Mouse (Mus musculus): ENCODE measurements at regions not wholly inside any gene's neighbourhood (a gene's known extent, or its start where the extent isn't known, plus 50 kb on each side); places are given as distances from the start of the nearest gene placed in this dataset.

DNA sequence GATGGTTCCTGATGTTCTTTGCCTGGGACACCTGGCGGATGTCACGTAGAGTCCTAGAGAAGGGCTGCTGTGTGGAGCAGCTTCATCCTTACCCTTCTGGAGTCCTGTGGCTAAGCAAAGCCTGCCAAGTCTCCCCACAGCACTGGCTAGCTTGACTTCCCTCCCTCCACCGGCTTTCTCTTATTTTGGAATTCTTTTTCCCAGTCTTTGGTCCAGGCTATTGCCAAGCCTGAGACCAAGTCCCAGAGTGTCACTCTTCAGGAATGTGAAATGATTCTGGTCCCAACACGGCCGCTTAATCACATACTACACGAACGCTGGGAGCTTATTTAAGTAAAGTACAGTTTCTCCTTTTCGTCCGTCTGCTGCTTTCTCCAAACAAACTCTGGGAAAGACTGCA, 146.4 kb downstream of the Fndc1 start:
- no peak for DNase-seq (ENCODE audit: low spot score in 2 of 2)

- no peak for DNase-seq (ENCODE audit: low spot score in 2 of 2)
Measured at GRCm38 (mm10) chr17:7679786-7680185, 147.3 kb downstream of the Fndc1 start.

- no peak for DNase-seq (ENCODE audit: low spot score in 2 of 2)
Measured at GRCm38 (mm10) chr17:7678898-7679297, 148.2 kb downstream of the Fndc1 start.

DNA sequence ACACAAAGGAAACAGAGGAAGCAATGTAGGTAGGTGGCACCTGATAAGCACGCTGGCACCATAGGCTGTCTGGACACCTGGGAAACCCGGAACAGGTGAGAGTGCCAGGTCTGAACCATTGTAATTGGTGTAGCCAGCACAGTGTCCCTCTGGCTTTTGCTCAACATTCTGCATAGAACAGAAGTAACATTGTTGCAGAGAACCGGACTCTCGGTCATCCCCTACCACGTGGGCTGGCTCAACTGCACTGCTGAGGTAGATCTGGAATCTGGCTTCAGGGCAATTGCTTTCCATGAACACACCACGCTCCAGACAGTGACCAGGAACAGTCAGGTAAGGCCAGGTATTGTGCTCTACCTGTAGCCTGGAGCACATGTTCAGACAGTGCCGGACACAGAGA, 149.3 kb downstream of the Fndc1 start:
- no peak for DNase-seq (ENCODE audit: low spot score in 2 of 2)

GRCm38 (mm10) chr17:7677301-7677700, 149.8 kb downstream of the Fndc1 start:
- DNase-seq (ENCODE audit: low spot score in 2 of 2), result no peak

DNA sequence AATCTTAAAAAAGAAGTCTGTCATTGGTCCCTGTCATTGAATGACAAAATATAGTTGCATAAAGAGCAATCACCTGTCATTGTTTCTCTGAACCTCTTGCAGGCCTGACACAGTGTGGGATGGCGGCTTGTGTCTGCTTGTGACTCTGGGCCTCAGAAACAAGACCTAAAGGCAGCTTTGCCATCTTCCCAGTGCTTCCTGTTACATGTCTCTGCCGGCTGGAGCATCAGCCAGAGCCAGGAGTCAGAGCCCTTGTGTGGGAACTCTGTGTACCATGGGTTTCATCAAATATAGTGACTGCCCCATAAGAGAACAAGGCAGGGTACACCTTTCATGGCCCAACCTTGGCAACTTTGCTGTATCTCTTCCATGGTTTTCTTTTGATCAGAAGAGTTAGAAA, 150.3 kb downstream of the Fndc1 start:
- DNase-seq (ENCODE audit: low spot score in 2 of 2), result no peak

GRCm38 (mm10) chr17:7674511-7674910, 152.6 kb downstream of the Fndc1 start:
- DNase-seq (ENCODE audit: low spot score in 2 of 2), result no peak

DNA sequence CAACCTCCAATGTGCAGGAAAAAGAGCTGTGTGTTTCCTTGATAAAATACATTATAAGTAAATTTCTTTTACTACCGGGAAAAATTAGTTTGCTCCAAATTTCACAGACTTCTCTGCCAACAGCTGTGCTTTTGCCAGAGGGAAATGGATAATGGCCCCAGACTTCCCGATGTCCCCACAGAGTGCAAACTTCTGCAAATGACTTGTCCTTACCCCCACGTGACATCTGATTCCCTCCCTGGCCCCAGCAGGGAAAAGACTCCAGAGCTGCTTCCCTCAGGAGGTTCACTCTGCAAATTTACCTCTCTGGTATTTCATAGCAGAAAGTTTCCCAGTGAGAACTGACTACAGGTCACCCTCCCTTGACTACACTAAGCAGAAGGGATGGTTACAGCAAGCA, 159.3 kb downstream of the Fndc1 start:
- no peak for DNase-seq (ENCODE audit: low spot score in 2 of 2)

DNA sequence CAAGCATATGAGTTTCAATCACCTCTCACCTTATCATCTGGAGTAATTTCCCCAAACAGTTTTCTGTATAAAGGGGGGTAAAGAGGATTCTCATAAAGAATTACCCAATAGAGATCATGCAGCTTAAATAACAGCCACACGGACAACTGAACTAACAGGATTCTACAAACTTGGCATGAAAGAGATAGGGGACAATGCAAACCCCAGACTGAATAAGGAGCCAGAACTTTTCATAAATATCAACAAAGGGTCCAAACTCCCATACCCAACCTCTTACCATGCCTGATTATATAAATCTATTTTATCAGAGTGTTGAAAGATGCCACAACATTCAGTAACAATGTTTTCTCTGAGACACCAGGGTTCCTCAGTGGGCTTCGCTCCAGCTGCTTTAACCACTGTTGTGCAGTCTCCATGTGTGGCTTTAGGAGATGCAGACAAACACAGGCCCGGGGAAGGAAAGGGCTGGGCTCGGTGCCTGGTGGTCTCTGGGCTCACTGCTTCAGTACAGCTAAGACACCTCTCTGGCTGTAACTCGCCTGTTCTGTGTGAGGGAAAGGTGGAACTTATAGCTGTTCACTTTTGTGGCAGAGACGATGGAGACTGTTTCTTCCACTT, 160.2 kb downstream of the Fndc1 start:
- DNase-seq (ENCODE audit: low spot score in 2 of 2), result no peak

DNA sequence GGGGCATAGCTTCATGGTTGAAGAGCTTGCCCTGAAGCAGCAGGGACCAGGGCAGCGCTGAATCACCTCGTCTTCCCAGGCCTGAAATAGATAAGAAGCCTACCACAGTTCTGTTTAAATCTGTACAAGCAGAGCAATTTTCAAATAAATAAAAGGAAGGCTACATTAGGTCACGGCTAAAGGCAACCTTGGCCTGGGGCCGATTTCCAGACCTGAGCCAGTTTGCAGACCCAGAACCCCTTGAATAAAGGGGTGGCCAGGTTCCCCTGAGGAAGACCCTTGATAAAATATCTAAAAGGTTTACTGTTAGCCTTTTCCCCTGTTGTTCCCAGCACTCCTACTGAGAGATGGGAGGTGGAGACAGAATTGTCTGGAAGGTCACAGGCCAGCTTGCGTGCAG, 160.9 kb downstream of the Fndc1 start:
- DNase-seq (ENCODE audit: low spot score in 2 of 2), result no peak

DNA sequence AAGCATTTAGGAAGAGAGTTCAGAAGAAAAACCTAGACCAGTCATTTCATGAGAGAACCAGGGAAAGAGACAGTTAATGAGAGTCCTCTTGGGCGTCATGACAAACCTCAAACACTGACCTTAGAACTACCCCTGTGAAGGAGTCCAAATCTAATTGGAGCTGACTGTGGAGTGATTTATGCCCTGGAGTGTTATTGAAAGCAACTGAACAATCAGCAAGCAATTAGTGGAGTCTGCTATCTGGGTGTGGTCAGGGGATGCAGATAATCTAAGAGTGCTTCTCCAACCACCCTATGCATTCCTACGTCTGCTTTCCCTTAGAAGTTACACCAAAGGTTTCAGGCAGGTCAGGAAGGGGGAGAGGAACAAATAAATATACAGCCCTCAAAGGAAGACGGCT, 161.4 kb downstream of the Fndc1 start:
- no peak for DNase-seq (ENCODE audit: low spot score in 2 of 2)

DNA sequence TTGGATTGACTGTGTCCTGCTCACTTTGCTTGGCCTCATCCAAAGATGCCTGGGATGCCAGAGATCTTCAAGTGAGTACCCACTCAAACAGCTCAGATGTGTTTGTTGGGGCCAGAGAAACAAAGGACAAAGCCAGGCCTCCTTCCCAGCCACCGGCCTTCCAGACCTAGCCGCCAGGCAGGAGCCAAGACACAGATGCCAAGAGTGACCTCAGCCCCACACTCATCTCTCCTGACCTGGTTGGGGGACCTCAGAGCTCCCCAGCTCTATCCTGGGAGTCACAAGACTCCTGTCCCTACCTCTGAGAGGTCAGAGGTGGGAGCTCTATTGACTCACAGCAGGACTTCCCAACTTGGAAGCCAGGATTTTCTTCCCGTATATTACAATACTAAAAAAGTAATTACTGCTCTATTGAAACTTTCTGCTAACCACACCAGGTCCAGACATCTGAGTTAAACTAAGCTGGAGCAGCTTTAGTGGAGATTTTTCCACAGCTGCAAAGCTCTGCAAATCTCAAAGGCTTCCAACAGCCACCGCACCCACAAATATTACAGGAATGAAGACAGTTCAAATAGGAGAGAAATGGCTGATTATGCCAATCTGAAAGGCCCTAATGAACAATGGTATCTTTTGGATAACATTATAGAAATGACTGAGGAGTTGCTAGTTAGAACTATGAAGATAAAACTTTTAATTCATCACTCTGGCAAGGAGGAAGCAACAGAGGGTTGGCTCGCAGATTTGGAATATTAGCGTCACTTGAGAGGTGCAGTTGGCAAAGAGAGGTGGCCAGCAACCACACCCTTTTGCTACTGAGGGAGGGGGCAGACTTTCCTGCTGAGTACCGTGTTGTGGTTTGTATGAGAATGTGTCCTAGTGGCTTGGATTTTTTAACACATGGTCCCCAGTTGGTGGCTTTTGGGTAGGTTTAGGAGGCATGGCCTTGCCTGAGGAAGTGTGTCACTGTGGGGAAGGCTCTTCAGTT, 162.9 kb downstream of the Fndc1 start:
- no peak for DNase-seq (ENCODE audit: low spot score in 2 of 2)

DNA sequence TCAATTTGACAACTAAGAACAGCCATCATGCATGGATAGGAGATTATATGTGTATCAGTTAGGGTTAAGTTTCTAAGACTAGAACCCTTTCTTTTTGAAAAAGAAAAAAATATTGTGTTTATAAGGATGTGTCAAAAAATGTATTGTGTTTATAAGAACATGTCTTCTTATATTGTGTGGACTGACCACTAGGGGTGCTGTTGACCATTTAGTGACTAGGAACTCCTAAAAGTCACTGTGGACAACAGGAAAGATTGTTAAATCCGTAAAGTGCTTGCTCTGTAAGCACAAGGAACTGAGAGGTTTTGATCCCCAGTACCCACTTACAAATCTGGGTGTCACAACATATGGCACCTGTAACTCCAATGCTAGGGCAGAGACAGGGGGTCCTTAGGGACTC, 170.6 kb downstream of the Fndc1 start:
- no peak for DNase-seq (ENCODE audit: low spot score in 2 of 2)

GRCm38 (mm10) chr17:7655966-7656365, 171.1 kb downstream of the Fndc1 start:
- DNase-seq (ENCODE audit: low spot score in 2 of 2), result no peak

DNA sequence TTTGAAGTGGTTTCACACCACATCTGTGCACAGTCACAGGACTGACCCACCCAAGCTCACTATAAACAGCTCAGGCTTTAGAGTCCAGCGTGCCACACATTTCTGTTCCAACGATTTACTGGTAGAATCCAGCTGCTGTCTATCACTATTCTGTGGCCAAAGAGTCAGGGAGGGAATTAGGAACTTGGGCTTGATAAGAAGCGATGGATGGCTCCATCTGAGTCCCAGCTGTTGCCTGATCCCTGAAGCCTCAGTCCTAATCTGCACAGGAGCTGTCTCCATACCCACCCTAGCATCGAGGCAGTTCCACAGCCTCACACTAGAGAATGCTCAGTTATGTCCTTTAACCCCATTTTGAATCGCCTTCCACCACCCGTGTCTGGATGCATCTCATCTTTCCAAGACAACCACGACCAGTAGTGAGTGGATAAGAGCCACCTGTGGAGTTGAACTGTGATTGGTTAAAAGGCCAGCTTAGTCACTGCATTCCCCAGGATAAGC, 173.0 kb downstream of the Fndc1 start:
- DNase-seq (ENCODE audit: low spot score in 2 of 2), result no peak

DNA sequence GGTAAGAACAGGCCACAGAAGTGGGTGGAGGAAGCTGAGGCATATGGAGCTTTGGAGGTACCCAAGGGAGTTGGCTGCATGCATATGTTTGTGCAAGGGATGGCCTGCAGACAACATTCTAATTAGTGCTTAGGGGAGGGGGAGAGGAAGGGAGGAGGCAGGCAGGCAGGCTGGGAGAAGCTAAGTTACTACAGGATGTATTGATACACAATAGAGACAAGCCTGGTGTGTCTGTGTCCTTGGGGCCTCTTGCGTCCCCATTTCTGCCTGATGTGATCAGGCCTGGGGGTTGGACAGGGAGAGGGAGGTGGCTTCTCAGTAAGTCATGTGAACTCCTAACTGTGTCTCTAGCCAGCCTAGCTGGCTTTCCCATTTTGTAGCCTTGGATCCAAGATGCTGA, 175.1 kb downstream of the Fndc1 start:
- DNase-seq (ENCODE audit: low spot score in 2 of 2), result no peak

- DNase-seq (ENCODE audit: low spot score in 2 of 2), result no peak
Measured at GRCm38 (mm10) chr17:7650417-7650816, 176.7 kb downstream of the Fndc1 start.

DNA sequence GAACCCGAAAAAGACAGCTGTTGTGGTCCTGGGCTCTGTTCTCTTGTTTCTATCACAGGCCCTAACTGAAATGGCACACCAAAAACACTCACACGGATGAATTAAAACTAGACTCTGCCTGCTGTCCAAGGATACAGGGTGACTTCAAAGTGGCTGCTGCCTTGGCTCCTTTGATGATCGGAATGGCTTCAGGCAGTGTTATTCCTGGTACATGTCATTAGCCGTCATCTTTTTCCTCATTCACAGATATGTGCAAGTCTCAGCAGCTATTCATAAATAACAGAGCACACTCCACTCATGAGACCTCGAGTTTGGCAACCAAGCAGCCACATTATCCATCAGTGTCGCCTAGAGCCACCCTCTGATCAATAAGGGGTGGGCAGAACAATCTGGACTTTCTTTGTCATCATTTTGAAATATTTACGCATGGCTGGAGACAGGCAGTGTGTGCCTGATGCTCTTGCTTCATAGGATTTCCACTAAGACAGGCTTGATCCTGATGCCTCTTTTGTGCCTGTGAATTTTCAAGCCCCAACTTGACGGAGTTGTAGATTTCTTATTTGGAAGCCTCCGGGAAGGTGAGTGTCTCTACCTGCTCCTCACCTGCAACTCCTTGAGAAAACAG, 182.1 kb downstream of the Fndc1 start:
- DNase-seq (ENCODE audit: low spot score in 2 of 2), result no peak

DNA sequence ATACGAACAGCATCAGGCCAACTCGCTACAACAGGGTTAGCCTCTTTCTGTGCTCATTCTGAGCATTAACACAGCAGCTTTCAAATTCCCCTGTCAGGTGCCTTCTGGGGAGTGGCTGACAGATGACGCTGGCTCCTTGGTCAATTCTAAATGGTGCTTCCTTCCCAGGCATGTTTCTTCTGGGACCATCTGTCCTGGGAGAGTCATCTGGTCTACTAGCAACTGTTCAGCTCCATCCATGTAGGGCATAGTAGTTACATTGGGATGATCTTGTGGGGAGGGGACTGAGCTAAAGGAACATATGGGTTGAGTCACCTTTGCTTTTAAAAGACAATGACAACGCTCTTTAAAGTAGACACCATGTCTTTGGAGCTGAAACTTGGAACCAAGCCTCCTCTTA, 183.5 kb downstream of the Fndc1 start:
- DNase-seq (ENCODE audit: low spot score in 2 of 2), result no peak

DNA sequence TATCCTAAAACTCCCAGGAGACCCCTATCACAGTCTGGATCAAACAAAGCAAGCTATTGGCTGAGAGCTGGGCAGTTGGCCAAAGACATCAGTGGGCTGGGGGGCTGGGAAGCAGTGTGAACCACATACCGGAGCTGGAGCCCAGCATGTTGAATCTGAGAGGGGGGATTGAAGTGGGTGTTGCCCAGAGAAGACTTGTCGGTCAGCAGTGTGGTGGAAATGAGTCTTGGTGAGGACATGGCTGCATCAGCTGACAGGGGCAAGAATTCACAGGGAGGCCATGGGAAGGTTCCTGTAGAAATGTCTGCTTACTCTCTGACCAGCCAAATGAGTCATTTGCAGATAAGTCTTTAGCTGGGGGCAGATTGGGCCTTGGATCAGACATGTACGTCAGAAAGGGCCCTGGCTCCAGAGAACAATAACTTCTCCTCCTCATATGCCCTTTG, 184.6 kb downstream of the Fndc1 start:
- DNase-seq (ENCODE audit: low spot score in 2 of 2), result no peak

DNA sequence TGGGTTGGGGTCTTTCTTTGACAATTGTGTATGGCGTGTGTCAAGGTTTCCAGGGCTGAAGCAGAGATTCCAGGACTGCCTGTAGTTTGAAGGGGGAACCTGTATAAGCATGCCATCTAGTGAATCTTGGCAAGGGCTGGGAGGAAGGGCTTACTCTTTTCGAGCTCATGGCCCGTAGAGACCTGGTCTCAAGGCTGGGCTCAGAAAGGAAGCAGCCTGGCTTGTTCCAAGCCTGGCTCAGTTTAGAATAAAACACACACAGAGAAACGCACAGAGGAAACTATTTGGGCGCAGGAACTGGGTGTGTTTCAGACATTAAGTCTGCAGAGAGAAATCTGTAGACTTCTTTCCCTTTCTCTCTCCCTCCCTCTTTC, 192.8 kb downstream of the Fndc1 start:
- no peak for DNase-seq (ENCODE audit: low spot score in 2 of 2)
